Mouse (Mus musculus) lung, postnatal 4 days (tissue): ENCODE results near the gene Btg3.
A peak's percentile ranks its signal among the peaks of the same experiment; 100 is the strongest.

ENCODE experiments used
- DNase-seq, 2 experiments: peaks; one replicate each; pipeline ENCODE4 v3.0.0; 2021

Btg3 gene

GRCm38 (mm10) chr16:78343792-78344191 is 33.2 kb downstream of the Btg3 start:
- DNase-seq = no peak

GRCm38 (mm10) chr16:78342767-78343166 is 34.2 kb downstream of the Btg3 start:
- no peak for DNase-seq

- no peak for DNase-seq
Observed at GRCm38 (mm10) chr16:78341356-78341755, 35.6 kb downstream of the Btg3 start.

GRCm38 (mm10) chr16:78337226-78337625 is 39.8 kb downstream of the Btg3 start:
- peak in 1 of 2 experiments; percentile 3 for DNase-seq

- DNase-seq = no peak
Observed at GRCm38 (mm10) chr16:78327999-78328398, 49.0 kb downstream of the Btg3 start.

GRCm38 (mm10) chr16:78327562-78327961 is 49.4 kb downstream of the Btg3 start:
- no peak for DNase-seq

GRCm38 (mm10) chr16:78325972-78326848 is 50.8 kb downstream of the Btg3 start:
- DNase-seq = no peak

GRCm38 (mm10) chr16:78322140-78322539 is 54.9 kb downstream of the Btg3 start:
- no peak for DNase-seq

GRCm38 (mm10) chr16:78321559-78321958 is 55.4 kb downstream of the Btg3 start:
- DNase-seq = no peak

- DNase-seq = no peak
Observed at GRCm38 (mm10) chr16:78319711-78320110, 57.3 kb downstream of the Btg3 start.

- peak in 1 of 2 experiments; percentile 24 for DNase-seq
Observed at GRCm38 (mm10) chr16:78317960-78318359, 59.0 kb downstream of the Btg3 start.

GRCm38 (mm10) chr16:78316849-78317248 is 60.1 kb downstream of the Btg3 start:
- DNase-seq = peak; percentile 36 to 74

GRCm38 (mm10) chr16:78314026-78314425 is 63.0 kb downstream of the Btg3 start:
- no peak for DNase-seq

GRCm38 (mm10) chr16:78313135-78313887 is 63.7 kb downstream of the Btg3 start:
- DNase-seq = no peak

GRCm38 (mm10) chr16:78309258-78309657 is 67.7 kb downstream of the Btg3 start:
- no peak for DNase-seq

GRCm38 (mm10) chr16:78307476-78308192 is 69.4 kb downstream of the Btg3 start:
- no peak for DNase-seq

GRCm38 (mm10) chr16:78306606-78307005 is 70.4 kb downstream of the Btg3 start:
- DNase-seq = no peak

- no peak for DNase-seq
Observed at GRCm38 (mm10) chr16:78305606-78306100, 71.3 kb downstream of the Btg3 start.

- DNase-seq = no peak
Observed at GRCm38 (mm10) chr16:78302678-78303050, 74.3 kb downstream of the Btg3 start.

GRCm38 (mm10) chr16:78301831-78302677 is 74.9 kb downstream of the Btg3 start:
- peak; percentile 22 to 38 for DNase-seq

GRCm38 (mm10) chr16:78301183-78301830 is 75.7 kb downstream of the Btg3 start, which contains the start of gene Cxadr:
Cxadr (plus strand) TSS chr16:78301489.
- peak; percentile 81 to 89 for DNase-seq
